Mouse (Mus musculus): ENCODE data around the gene Stac2.

The Stac2 gene

DNA sequence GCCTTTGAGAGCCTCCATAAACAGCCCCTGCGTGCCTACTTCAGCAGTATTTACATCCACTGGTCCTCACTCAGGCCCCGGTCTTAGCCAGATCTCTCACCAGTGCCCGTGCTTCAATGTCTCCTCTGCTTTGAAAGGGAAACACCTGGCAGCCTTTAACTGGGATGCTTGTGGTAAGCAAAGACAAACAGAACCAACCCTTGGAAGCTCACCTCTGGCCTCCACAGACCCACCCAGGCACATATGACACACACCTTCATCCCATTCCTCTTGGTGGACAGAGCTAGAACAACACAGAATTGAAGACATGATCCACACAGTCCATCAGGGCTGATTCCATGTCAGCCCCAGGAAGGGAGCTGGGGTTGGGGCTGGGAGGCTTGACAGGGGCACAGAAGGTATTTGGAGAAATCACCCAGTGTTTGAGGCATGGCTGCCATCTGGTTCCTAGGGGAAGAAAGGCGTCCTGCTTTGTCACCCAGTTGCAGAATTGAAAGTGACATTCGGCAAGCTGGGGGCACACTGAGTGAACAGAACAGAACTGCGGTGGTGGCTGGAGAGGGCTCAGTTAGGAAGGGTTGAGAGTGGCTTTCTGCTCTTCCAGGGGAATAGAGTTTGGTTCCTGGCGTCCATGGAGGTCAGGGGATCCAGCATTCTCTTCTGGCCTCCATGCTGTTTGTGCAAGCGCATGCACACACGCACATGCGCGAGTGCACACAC, 55.0 kb downstream of the Stac2 start:
- in situ Hi-C loops (cut with MboI, MseI), result no loop called here

DNA sequence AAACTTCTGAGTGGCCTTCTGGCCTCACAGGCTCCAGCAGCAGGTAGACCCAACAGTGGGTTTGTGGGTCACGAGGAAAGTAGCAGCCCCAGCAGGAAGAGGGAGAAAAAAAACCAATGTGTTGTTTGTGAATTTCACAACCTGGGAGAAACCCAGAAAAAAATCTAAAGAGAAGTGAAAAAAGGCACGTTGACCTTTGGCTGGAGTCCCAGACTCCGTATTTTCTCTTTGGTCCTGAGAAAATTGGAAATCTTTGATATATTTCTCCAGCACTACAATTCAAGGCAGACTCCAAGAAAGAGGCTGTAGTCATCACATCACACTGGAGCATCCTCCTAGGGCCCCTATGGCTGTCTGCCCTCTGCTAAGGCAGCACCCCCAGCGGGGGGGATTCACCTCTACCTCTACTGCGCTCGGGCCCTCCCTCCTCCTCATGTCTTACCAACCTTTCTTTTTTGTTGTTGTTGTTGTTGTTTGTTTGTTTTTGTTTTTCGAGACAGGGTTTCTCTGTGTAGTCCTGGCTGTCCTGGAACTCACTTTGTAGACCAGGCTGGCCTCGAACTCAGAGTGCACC, 55.8 kb downstream of the Stac2 start:
- in situ Hi-C loops (cut with MboI, MseI), result no loop called here

GRCm38 (mm10) chr11:97996691-97997090, 56.6 kb downstream of the Stac2 start:
- in situ Hi-C loops (cut with MboI, MseI), result no loop called here

DNA sequence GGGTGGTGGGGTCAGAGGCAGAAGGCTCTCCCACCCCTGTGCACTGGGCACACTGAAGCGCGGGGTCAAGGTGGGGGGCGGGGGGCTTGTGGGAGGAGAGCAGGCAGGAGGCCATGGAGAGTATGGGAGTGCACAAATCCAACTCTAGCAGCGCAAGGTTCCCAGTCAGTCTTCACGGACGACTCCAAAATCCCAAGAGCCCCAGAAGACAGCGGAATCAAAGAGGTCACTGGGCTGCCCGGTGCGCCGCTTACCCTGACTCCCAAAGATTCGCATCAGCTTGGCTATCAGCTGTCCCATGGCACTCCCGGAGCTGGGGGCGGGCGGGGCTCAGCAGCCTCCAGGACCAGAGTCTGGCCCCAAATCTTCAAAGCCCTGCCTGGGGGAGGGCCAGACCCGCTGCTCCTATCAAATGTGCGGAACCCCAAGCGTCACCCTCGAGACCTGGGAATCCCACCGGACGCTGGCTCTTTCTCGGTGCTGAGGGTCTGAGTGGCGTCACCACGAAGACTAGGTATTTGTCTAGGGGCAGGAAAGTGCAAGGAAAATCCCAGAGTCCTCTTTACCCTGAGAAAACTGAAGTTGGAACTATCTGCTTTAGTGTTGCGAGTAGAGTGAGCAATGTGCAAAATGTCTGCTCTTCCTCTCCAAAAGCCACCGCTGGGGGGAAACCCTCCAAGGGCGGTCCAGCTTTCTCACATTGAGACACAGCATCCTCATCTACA, 57.5 kb downstream of the Stac2 start, which contains the start of gene Arl5c:
Gene Arl5c (minus strand): TSS at position 618 of the 725 bp plus-strand sequence.
- in situ Hi-C loops (cut with MboI, MseI), result no loop called here

- in situ Hi-C loops (cut with MboI, MseI), result loop anchor here (5.0 kb wide), 1 partner anchor 197 kb away; the partner anchor contains the start of gene Lasp1
Measured at GRCm38 (mm10) chr11:97994539-97995100, 58.6 kb downstream of the Stac2 start.

- in situ Hi-C loops (cut with MboI, MseI), result no loop called here
Measured at GRCm38 (mm10) chr11:97988530-97989096, 64.6 kb downstream of the Stac2 start.

DNA sequence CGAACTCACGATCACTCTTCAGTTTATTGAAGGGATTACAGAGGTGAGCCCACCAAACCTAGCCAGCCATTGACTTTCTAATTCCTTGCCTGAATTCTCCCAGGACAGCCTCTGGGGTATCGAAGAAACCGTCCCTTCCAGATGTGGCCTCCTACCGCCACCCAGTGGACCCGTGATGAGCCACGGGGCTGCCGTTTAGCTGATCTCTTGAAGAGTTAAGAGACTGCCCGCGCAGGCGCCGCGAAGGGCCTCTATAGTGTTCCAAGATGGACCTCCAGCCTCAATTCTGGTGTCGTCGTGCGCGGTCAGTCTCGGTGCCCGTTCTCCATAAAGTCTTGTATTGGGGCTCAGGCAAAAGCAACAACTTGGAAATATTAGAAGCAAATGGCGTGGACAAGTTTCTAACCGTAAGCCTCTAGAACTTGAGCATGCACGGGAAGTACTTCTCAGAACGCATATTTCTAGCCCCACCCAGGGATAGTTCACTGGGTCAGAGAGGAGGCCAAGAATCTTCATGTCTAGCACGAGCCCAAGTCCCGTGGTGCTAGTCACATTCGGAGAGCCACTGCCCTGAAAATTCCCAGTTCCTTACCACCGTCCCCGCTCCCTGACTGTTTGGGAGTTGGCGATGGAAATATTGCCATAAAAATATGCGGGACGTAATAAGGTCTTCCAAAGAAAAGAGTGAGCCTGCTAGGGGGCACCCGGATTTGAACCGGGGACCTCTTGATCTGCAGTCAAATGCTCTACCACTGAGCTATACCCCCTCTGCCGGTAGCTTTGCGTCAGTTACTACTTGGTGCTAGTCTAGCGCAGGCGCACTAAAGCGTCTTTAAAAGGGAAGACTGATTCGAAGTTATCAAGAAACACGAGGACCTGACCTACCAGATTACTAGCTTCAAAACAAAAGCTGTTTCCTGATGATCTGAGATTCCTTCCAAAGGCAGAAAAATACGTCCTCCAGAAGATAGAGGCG, 65.4 kb downstream of the Stac2 start:
- in situ Hi-C loops (cut with MboI, MseI), result no loop called here

GRCm38 (mm10) chr11:97986738-97987465, 66.4 kb downstream of the Stac2 start:
- in situ Hi-C loops (cut with MboI, MseI), result no loop called here

All from T-helper 2 cell (primary cell).